Mouse (Mus musculus) left cerebral cortex, postnatal 10 days (tissue): ENCODE measurements around the gene Zfp950. TPM values are rescaled to one million over a fixed set of nuclear protein-coding genes. Genes with fewer than 3 reads are reported as not detected.
A peak's percentile ranks its signal among the peaks of the same experiment; 100 is the strongest.

ENCODE experiments used
- DNase-seq, 2 experiments: peaks; one replicate each; pipeline ENCODE4 v3.0.0; 2021 to 2022; ENCODE audit warnings: low spot score in 2 of 2, mixed read lengths in 1 of 2; ENCODE audit errors: extremely low spot score in 1 of 2
- intact Hi-C: fragments of 180-260 bp; cut with DNase I; formaldehyde crosslinking; loops from one replicate; pipeline ENCODE4 v1.15.1; 2025
- total RNA-seq, 2 experiments: library from RNA; stranded (reverse); gene quantifications; 2 replicates each; pipeline ENCODE4 v1.2.3; 2021

Gene Zfp950
- total RNA-seq, 2 experiments from 2014 or later = 32.4 to 35.3 TPM

GRCm38 (mm10) chr19:61065011-61065410 lies 75.6 kb downstream of the Zfp950 start:
- intact Hi-C loops = no loop called here
- DNase-seq = no peak

DNA sequence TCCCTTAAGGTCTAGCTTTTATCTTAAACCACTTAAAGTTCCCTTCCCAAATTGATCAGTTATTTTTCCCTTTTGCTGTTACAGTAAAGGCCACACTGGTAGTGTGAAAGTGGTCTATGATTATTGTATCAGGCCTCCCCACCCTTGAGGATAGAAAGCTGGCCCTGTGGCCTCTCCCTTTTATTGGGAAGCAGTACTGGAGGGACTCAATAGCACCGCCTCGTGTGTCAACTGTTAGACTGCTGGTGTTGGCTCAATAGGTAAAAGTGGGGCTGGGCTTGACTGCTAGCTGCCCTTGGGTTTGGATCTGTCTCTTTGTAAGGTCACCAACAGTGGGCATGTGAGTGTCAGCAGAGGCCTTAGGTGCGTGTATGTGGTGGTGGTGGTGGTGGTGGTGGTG lies 76.3 kb downstream of the Zfp950 start:
- intact Hi-C loops = no loop called here
- no peak for DNase-seq

GRCm38 (mm10) chr19:61057581-61057980 lies 83.1 kb downstream of the Zfp950 start:
- intact Hi-C loops = no loop called here

DNA sequence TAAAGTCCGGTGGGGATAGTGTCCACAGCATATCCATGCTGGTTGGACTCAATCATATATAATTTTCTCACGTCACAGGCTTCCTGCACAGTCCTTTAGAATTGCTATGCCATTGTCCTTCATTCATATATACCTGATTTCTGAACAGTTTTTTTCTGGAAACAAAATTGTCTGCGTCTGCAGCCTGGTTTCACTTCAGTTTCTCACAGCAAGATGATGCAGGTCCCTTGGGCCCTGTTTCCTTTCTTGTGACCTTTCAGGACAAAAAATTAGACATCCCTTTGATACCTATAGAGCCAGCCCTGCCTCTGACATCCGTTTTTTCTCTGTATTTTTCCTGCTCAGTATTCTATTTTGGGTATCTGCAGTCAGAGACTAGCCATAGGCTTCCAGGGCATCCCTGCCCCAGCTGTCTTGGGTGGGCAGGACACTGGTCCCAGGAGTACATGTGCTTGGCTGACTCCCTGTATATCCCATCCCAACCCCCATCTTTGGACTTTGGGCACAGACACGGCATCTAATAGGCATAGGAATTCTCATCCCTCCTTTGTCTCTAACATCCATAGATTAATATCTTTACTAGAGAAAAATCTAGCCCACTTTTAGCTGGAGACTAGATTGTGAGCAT lies 83.7 kb downstream of the Zfp950 start:
- DNase-seq = no peak
- intact Hi-C loops = no loop called here

More at GRCm38 (mm10) chr19:61057581-61057980, 83.1 kb downstream of the Zfp950 start:
- no peak for DNase-seq

- intact Hi-C loops = no loop called here
Observed at GRCm38 (mm10) chr19:61052786-61053185, 87.9 kb downstream of the Zfp950 start.

GRCm38 (mm10) chr19:61052008-61052407 lies 88.6 kb downstream of the Zfp950 start:
- DNase-seq = no peak
- intact Hi-C loops = no loop called here

More at GRCm38 (mm10) chr19:61052786-61053185, 87.9 kb downstream of the Zfp950 start:
- DNase-seq = no peak

DNA sequence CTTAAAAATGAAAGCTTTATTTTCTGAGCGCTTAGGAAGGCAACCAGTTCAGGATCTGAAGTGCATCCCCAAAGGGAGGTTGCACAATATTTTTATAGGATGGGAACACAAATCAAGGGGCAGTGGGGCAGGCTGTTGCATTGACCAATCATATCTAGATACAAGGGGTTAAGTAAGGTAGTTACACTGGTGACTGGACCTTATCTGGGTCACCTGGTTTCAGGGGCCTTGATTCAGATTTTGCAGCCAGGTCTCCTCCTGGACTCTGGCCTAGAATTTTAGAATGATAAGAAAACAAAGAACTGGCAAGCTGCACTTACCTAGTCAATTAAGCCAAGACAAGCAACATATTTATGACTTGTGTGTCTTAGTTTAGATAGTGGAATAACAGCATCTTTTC lies 89.5 kb downstream of the Zfp950 start:
- no peak for DNase-seq
- intact Hi-C loops = no loop called here

- intact Hi-C loops = no loop called here
- no peak for DNase-seq
Observed at GRCm38 (mm10) chr19:61049413-61049812, 91.2 kb downstream of the Zfp950 start.

DNA sequence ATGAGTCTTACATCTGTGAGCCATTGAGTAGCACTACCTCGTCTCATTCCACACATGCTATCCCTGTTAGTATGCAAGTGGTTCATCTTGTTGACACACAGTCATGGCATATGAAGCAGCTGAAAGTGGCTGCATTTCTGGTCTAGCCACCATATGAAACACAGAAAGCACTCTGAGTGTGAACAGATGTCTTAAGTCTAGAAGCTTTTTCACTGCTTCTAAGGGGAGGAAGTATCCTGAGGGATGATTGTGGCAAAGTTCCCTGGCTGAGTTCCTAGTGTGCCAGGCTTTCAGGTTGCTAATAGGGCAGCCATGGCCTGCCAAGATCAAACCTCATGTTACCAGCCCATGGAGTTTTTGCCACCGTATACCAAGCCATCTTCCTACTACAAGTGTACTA lies 92.0 kb downstream of the Zfp950 start:
- intact Hi-C loops = no loop called here
- DNase-seq = no peak

- intact Hi-C loops = no loop called here
Observed at GRCm38 (mm10) chr19:61039151-61039550, 101.5 kb downstream of the Zfp950 start.

DNA sequence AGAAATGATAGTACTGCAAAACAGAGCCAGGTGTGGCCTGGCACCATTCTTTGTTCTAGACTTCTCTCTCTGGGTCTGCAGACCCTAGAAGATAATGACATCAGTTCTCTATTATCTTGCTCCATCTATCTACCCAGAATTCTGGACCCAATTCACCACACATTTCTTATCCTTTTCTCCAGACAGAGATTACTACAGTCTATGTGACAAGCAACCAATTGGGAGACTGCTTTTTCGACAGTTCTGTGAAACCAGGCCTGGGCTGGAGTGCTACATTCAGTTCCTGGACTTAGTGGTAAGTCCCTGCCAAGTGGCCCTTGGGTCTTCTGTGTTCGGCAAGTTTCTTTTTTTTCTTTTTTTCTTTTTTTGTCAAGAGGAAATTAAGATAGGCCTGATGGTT lies 109.1 kb downstream of the Zfp950 start:
- intact Hi-C loops = no loop called here
- DNase-seq = no peak

More at GRCm38 (mm10) chr19:61039151-61039550, 101.5 kb downstream of the Zfp950 start:
- no peak for DNase-seq

GRCm38 (mm10) chr19:61021939-61022566 lies 118.6 kb downstream of the Zfp950 start:
- intact Hi-C loops = no loop called here
- DNase-seq = peak; percentile 1 to 30

DNA sequence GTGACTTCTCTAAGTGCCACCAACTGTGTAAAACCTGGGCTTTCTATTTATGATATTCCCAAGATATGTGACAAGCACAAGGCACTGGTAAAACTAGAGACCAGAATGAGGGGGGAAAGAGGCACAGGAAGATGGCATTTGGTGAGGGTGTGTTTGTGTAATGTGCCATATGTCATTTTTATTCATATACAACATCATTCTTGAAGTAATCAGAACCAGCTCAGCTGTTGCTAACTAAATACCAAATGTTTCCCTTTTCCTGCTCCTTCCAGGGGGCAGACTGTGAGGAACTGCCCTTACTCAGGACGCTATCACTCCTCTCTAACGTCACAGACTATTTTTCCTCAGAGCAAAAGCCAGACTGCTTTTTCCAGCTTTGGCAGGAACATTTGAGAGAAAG lies 119.1 kb downstream of the Zfp950 start:
- intact Hi-C loops = no loop called here
- DNase-seq = peak in 1 of 2 experiments; percentile 3

GRCm38 (mm10) chr19:61017477-61018266 lies 123.0 kb downstream of the Zfp950 start:
- no peak for DNase-seq
- intact Hi-C loops = no loop called here

DNA sequence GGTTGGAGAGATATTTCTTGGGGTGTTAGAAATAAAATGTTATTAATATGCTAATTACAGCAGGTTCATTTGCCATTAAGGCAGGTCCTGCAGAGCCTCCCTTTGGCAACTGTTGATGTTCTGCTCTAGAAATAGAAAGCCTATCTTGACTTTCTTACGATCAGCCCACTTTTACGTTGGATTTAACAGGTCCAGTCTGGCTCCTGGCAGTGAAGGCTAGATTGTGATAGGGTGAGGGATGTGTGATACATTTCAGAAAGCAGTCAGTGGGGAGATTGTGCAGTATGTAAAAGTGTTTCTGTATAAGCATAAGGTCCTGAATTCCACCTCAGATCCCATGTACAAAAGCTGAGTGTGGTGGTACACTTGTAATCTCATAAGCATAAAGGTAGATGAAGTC lies 131.4 kb downstream of the Zfp950 start:
- intact Hi-C loops = no loop called here
- DNase-seq = no peak

Other genes starting within 250 kb of the Zfp950 start
- gene Gm7102, start 35.5 kb upstream of the Zfp950 start, total RNA-seq = under 1 TPM; 0.26 to 0.75 TPM
- not detected for gene Gm6020, start 43.0 kb upstream of the Zfp950 start, total RNA-seq
- gene Csf2ra, start 87.6 kb upstream of the Zfp950 start, total RNA-seq = 10 to 100 TPM; 36.2 to 42.3 TPM
- not detected for gene Gm21060, start 156.2 kb upstream of the Zfp950 start, total RNA-seq